Mouse (Mus musculus) hindbrain, postnatal 0 days (tissue): Measurements from ENCODE around the gene Dgcr2. TPM values are rescaled to one million over a fixed set of nuclear protein-coding genes. Genes with fewer than 3 reads are reported as not detected.

ENCODE experiments used
- ATAC-seq: fragments of 200-750 bp; cut with Nextera tagmentation; 2 replicates; pipeline ENCODE4 v1.8.0; 2017; ENCODE audit warnings: mild to moderate bottlenecking, moderate TSS enrichment, moderate library complexity
- DNase-seq: peaks from one replicate; pipeline ENCODE4 v3.0.0-alpha.2; 2015; ENCODE audit warnings: low spot score
- H3K27ac ChIP-seq: fragments of 300-500 bp; sonication (generic); 2 replicates; pipeline ENCODE4 v1.5.1; 2014; ENCODE audit warnings: mild to moderate bottlenecking
- H3K27me3 ChIP-seq: fragments of 300-500 bp; sonication (generic); 2 replicates; pipeline ENCODE4 v1.6.1; 2014; ENCODE audit warnings: low read length, mixed read lengths; ENCODE audit not compliant: insufficient read depth
- H3K36me3 ChIP-seq: fragments of 300-500 bp; sonication (generic); 2 replicates; pipeline ENCODE4 v1.6.1; 2014; ENCODE audit warnings: low read length, mixed read lengths; ENCODE audit not compliant: insufficient read depth
- H3K4me1 ChIP-seq: fragments of 300-500 bp; sonication (generic); 2 replicates; pipeline ENCODE4 v1.6.1; 2014; ENCODE audit warnings: antibody characterized with exemption, low read length, mixed read lengths; ENCODE audit not compliant: insufficient read depth
- H3K4me2 ChIP-seq: fragments of 300-500 bp; sonication (generic); 2 replicates; pipeline ENCODE4 v1.6.1; 2014; ENCODE audit warnings: low read depth, mild to moderate bottlenecking, low read length, moderate library complexity, mixed read lengths
- H3K4me3 ChIP-seq: fragments of 300-500 bp; sonication (generic); 2 replicates; pipeline ENCODE4 v1.5.1; 2014; ENCODE audit warnings: low read length
- H3K9ac ChIP-seq: fragments of 300-500 bp; sonication (generic); replicated peaks from 2 replicates; pipeline ENCODE4 v1.6.1; 2014; ENCODE audit warnings: mild to moderate bottlenecking, low read length, moderate library complexity, mixed read lengths
- H3K9me3 ChIP-seq: fragments of 300-500 bp; sonication (generic); 2 replicates; pipeline ENCODE4 v1.6.1; 2016; ENCODE audit warnings: low read length, mixed read lengths
- CTCF ChIP-seq: IDR thresholded peaks from 2 replicates; pipeline ENCODE4 v1.5.1; 2016; ENCODE audit warnings: antibody characterized with exemption, control low read depth, low read depth
- WGBS: fragments of 180-500 bp; shearing (Covaris S2); extraction: QIAGEN DNeasy Blood & Tissue Kit; methylation state at CpG from one replicate; pipeline ENCODE4 v1.1.7; 2014; 5-methylcytosine and 5-hydroxymethylcytosine counted together
- polyA plus RNA-seq: library from polyadenylated mRNA; unstranded; fragments of >200 nt; fragmentation: Nextera tagmentation; extraction: Ambion mirVana; gene quantifications from 2 replicates; pipeline ENCODE4 v1.2.1, GENCODE M21; 2015
- total RNA-seq: library from RNA; depleted of rRNA; stranded (reverse); fragments of >200 nt; gene quantifications from 2 replicates; pipeline ENCODE4 v1.2.3, GENCODE M21; 2014

The Dgcr2 gene
- total and polyA plus RNA-seq, 2 experiments from 2014 or later = 88.8 to 199 TPM

GRCm38 (mm10) chr16:17806581-17807191 lies 91.7 kb downstream of the Dgcr2 start:
- H3K4me1 ChIP-seq = peaks cover 31% of the 10 kb centered on the region
- H3K4me3 ChIP-seq = peak overlapping the region; percentile 63
- H3K9me3 ChIP-seq = no peaks in the 10 kb centered on the region
- no peaks in the 10 kb centered on the region for H3K36me3 ChIP-seq
- peaks cover 40% of the 10 kb centered on the region for H3K27me3 ChIP-seq
- peak overlapping the region; percentile 91 for H3K4me2 ChIP-seq
- peak; percentile 2; the same call in 1 of the 2 replicates for ATAC-seq
- 2% methylated on average over 49 of the region's 50 CpGs for WGBS
- DNase-seq = peak; percentile 37
- no peak for TF ChIP-seq CTCF
- peak overlapping the region; percentile 86 for H3K27ac ChIP-seq
- H3K9ac ChIP-seq = peak overlapping the region; percentile 78

GRCm38 (mm10) chr16:17804982-17805381 lies 93.4 kb downstream of the Dgcr2 start:
- TF ChIP-seq CTCF = no peak
- Histone ChIP-seq H3K36me3 (no peaks in the 10 kb centered on the region), H3K4me1 (peaks cover 31% of the 10 kb centered on the region), H3K9ac (no peak overlapping the region), H3K4me3 (peak overlapping the region; percentile 30; the same call in 1 of the 2 replicates), H3K27ac (no peak overlapping the region), H3K9me3 (no peaks in the 10 kb centered on the region), H3K4me2 (peak overlapping the region; percentile 70), H3K27me3 (peaks cover 52% of the 10 kb centered on the region)
- DNase-seq = no peak
- 20% methylated on average over 7 of the region's 7 CpGs for WGBS
- ATAC-seq = no peak

GRCm38 (mm10) chr16:17804449-17804912 lies 93.9 kb downstream of the Dgcr2 start:
- TF ChIP-seq CTCF = no peak
- 4% methylated on average over 31 of the region's 33 CpGs for WGBS
- peaks cover 57% of the 10 kb centered on the region for H3K27me3 ChIP-seq
- peaks cover 29% of the 10 kb centered on the region for H3K4me1 ChIP-seq
- H3K9ac ChIP-seq = no peak overlapping the region
- H3K36me3 ChIP-seq = no peaks in the 10 kb centered on the region
- peak overlapping the region; percentile 70 for H3K4me2 ChIP-seq
- peak overlapping the region; percentile 30 for H3K4me3 ChIP-seq
- DNase-seq (no peak), ATAC-seq (no peak)
- no peaks in the 10 kb centered on the region for H3K9me3 ChIP-seq
- no peak overlapping the region for H3K27ac ChIP-seq

- H3K4me3 ChIP-seq = peak overlapping the region; percentile 39
- H3K4me1 ChIP-seq = peaks cover 26% of the 10 kb centered on the region
- DNase-seq = no peak
- 9% methylated on average over 33 of the region's 33 CpGs for WGBS
- H3K9ac ChIP-seq = 0 out of 2 replicates have a peak overlapping the region, but pooled peaks have one; percentile 35
- H3K27ac ChIP-seq = no peak overlapping the region
- TF ChIP-seq CTCF = no peak
- peak overlapping the region; percentile 70 for H3K4me2 ChIP-seq
- no peaks in the 10 kb centered on the region for H3K36me3 ChIP-seq
- no peak for ATAC-seq
- H3K9me3 ChIP-seq = no peaks in the 10 kb centered on the region
- H3K27me3 ChIP-seq = peaks cover 63% of the 10 kb centered on the region
Observed at GRCm38 (mm10) chr16:17803675-17804448, 94.5 kb downstream of the Dgcr2 start.

GRCm38 (mm10) chr16:17802839-17803674 lies 95.3 kb downstream of the Dgcr2 start:
- Histone ChIP-seq H3K27me3 (peaks cover 67% of the 10 kb centered on the region), H3K9me3 (no peaks in the 10 kb centered on the region), H3K4me1 (peaks cover 31% of the 10 kb centered on the region), H3K4me2 (peak overlapping the region; percentile 70), H3K9ac (peak overlapping the region; percentile 35), H3K27ac (no peak overlapping the region), H3K36me3 (no peaks in the 10 kb centered on the region), H3K4me3 (peak overlapping the region; percentile 39)
- peak; percentile 63 for DNase-seq
- ATAC-seq = peak; percentile 38
- WGBS = 4% methylated on average over 82 of the region's 83 CpGs
- TF ChIP-seq CTCF = peak; percentile 23

GRCm38 (mm10) chr16:17802456-17802838 lies 95.9 kb downstream of the Dgcr2 start:
- peaks cover 70% of the 10 kb centered on the region for H3K27me3 ChIP-seq
- ATAC-seq (no peak), DNase-seq (no peak)
- peak overlapping the region; percentile 35; the same call in 1 of the 2 replicates for H3K9ac ChIP-seq
- H3K4me2 ChIP-seq = peak overlapping the region; percentile 70
- H3K4me1 ChIP-seq = peaks cover 31% of the 10 kb centered on the region
- WGBS = 4% methylated on average over 18 of the region's 18 CpGs
- H3K27ac ChIP-seq = no peak overlapping the region
- H3K4me3 ChIP-seq = peak overlapping the region; percentile 39
- H3K9me3 ChIP-seq = no peaks in the 10 kb centered on the region
- no peak for TF ChIP-seq CTCF
- H3K36me3 ChIP-seq = no peaks in the 10 kb centered on the region
